Mouse (Mus musculus) inflammation-experienced regulatory T-cells, adult 6 months (primary cell): ENCODE measurements around the gene Slc36a4. TPM values are rescaled to one million over a fixed set of nuclear protein-coding genes. Genes with fewer than 3 reads are reported as not detected.

ENCODE experiments used
- polyA plus RNA-seq, 3 experiments: library from polyadenylated mRNA; unstranded; fragments of 100-300 nt; shearing (Covaris generic); gene quantifications; one replicate each; pipeline ENCODE4 v1.2.1; 2017

The Slc36a4 gene
- polyA plus RNA-seq, 3 experiments from 2014 or later, result 5.0 to 6.4 (median 6.3) TPM

Other genes starting within 250 kb of the Slc36a4 start
- gene Smco4, start 216.3 kb upstream of the Slc36a4 start, polyA plus RNA-seq, result 10 to 100 TPM; 12.3 to 61.1 (median 54.2) TPM
- gene Deup1, start 81.8 kb upstream of the Slc36a4 start, polyA plus RNA-seq, result under 1 TPM; 0.20 to 0.70 (median 0.70) TPM
- not detected for gene Mtnr1b, start 164.8 kb downstream of the Slc36a4 start, polyA plus RNA-seq